In the genomic region with DNA sequence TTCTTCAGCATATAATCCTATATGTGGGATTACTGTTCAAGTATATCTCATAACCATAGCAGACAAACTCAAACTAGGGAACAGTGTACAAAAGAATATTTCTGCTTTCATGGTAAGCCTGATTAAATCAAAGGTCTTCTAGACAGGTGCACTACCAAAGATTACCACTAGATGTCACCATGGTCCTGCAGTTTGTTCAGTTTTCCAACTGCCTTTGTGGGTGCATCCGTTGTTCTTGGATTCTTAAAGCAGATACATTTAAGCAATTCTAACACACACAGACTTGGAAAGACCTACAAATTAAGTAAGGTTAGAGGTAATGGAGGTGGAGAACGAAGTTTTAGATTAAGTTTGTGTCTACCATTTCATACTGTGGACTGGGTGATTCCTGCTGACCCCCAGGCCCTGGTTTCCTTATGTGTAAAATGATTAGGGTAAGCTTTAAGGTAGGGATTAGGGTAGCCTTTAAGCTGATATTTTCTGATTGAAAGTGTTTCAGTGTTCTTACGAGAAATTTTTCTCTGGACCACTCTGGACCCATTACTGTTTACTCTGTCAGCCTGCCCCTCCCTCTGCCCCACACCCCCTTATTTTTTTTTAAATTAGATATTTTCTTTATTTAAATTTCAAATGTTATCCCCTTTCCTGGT, we compare ENCODE assay signal across 8 mouse cellular contexts. TPM values are rescaled to one million over a fixed set of nuclear protein-coding genes. Genes with fewer than 3 reads are reported as not detected.
A peak's percentile ranks its signal among the peaks of the same experiment; 100 is the strongest.
DNase-seq lines count a peak whose midpoint lies in the region; ATAC-seq and TF ChIP-seq lines count a peak whose summit lies in the region.

No protein-coding gene starts in this region.

- WGBS in thymus, adult 2 months: 30% methylated on average over 3 of the region's 3 CpGs
- WGBS in hindbrain, embryonic 14.5 days: 9% methylated on average over 3 of the region's 3 CpGs
- WGBS in limb, embryonic 10.5 days: 20% methylated on average over 3 of the region's 3 CpGs

- H3K4me3 ChIP-seq in thymus, adult 2 months (ENCODE audit: control insufficient read depth, insufficient read depth, low read length): no peak overlapping the region
- no peak overlapping the region for H3K4me3 ChIP-seq in hindbrain, embryonic 14.5 days (replicated peaks; ENCODE audit: low read length)
- H3K4me3 ChIP-seq in limb, embryonic 10.5 days: no peak overlapping the region

- no peak overlapping the region for H3K9ac ChIP-seq in hindbrain, embryonic 14.5 days

- no peak for TF ChIP-seq POLR2A in thymus, adult 2 months (IDR thresholded peaks at IDR 0.05; ENCODE audit: control insufficient read depth, extremely low read depth, insufficient read depth, low read length, poor library complexity)

- no peaks in the 10 kb centered on the region for H3K36me3 ChIP-seq in thymus, adult 2 months (ENCODE audit: control insufficient read depth, insufficient read depth, low read length)
- no peaks in the 10 kb centered on the region for H3K36me3 ChIP-seq in hindbrain, embryonic 14.5 days (replicated peaks; ENCODE audit: control insufficient read depth, insufficient read depth)
- H3K36me3 ChIP-seq in limb, embryonic 10.5 days: no peaks in the 10 kb centered on the region

- H3K27ac ChIP-seq in thymus, adult 2 months (ENCODE audit: control insufficient read depth, insufficient read depth, low read length): no peak overlapping the region
- H3K27ac ChIP-seq in hindbrain, embryonic 14.5 days: no peak overlapping the region
- H3K27ac ChIP-seq in limb, embryonic 10.5 days: no peak overlapping the region

- no peaks in the 10 kb centered on the region for H3K27me3 ChIP-seq in thymus, adult 2 months (ENCODE audit: control insufficient read depth, insufficient read depth, low read length)
- no peaks in the 10 kb centered on the region for H3K27me3 ChIP-seq in hindbrain, embryonic 14.5 days (ENCODE audit: control insufficient read depth, insufficient read depth, low read length)
- H3K27me3 ChIP-seq in limb, embryonic 10.5 days (ENCODE audit: low read depth, poor library complexity, severe bottlenecking): no peaks in the 10 kb centered on the region

- H3K9me3 ChIP-seq in hindbrain, embryonic 14.5 days (ENCODE audit: control insufficient read depth, low read length): no peaks in the 10 kb centered on the region
- no peaks in the 10 kb centered on the region for H3K9me3 ChIP-seq in limb, embryonic 10.5 days (replicated peaks)

- H3K4me1 ChIP-seq in thymus, adult 2 months (replicated peaks; ENCODE audit: control insufficient read depth, insufficient read depth, low read length): 0 out of 2 replicates have a peak, but pooled peaks cover 4% of the 10 kb centered on the region
- no peaks in the 10 kb centered on the region for H3K4me1 ChIP-seq in hindbrain, embryonic 14.5 days (replicated peaks; ENCODE audit: control insufficient read depth, insufficient read depth, low read length)
- H3K4me1 ChIP-seq in limb, embryonic 10.5 days: peaks cover 7% of the 10 kb centered on the region

- no peak for TF ChIP-seq CTCF in thymus, adult 2 months (IDR thresholded peaks at IDR 0.05; ENCODE audit: borderline replicate concordance, control insufficient read depth, extremely low read depth, insufficient read depth, low read length, poor library complexity)

- ATAC-seq in hindbrain, embryonic 14.5 days (ENCODE audit: low FRiP score): peak; percentile 62; the same call in 1 of the 2 replicates

- peak; percentile 79 for DNase-seq in thymus, adult 2 months
- DNase-seq in thymus, adult 18-20 months: no peak
- DNase-seq in adrenal gland, postnatal 36 days: peak; percentile 43 to 67
- DNase-seq in fibroblast of lung, adult 2 months (ENCODE audit: low read depth): peak; percentile 55
- peak; percentile 99 for DNase-seq in hindbrain, embryonic 14.5 days (ENCODE audit: low spot score)
- peak; percentile 67 for DNase-seq in limb, embryonic 10.5 days (ENCODE audit: low spot score)
- peak; percentile 49 for DNase-seq in neural tube, embryonic 10.5 days (ENCODE audit: extremely low spot score, low spot score)
- peak; percentile 70 for DNase-seq in thymus, postnatal 4 days

- H3K4me2 ChIP-seq in hindbrain, embryonic 14.5 days (replicated peaks): no peak overlapping the region

RNA-seq across cellular contexts. Expression of a gene that starts 30.9 kb away (rescaled TPM):
- 4.4 and 5.0 TPM in 2 replicates for polyA plus RNA-seq in thymus, adult 2 months (2012; rRNA removed)
- total RNA-seq in adrenal gland, postnatal 36 days (2021): 10 to 100 TPM; 16.8 to 30.3 TPM
- 123 TPM in 2 replicates for polyA plus RNA-seq in hindbrain, embryonic 14.5 days (2014; fragmentation: Nextera tagmentation; extraction: Ambion mirVana)
- polyA plus RNA-seq in limb, embryonic 10.5 days (2016; fragmentation: Nextera tagmentation; extraction: Ambion mirVana): 7.4 and 23.8 TPM in 2 replicates

Comparison
In these comparisons a context has a peak if more than half of its experiments do, and no peak if none do; other contexts are left out.
1. DNase-seq: peak in thymus, adult 2 months (single experiment), adrenal gland, postnatal 36 days (2 of 2), fibroblast of lung, adult 2 months (single experiment), hindbrain, embryonic 14.5 days (single experiment), limb, embryonic 10.5 days (single experiment), neural tube, embryonic 10.5 days (single experiment) and thymus, postnatal 4 days (single experiment); none in thymus, adult 18-20 months (0 of 2).